Mouse (Mus musculus): ENCODE measurements at regions not wholly inside any gene's neighbourhood (a gene's known extent, or its start where the extent isn't known, plus 50 kb on each side); places are given as distances from the start of the nearest gene placed in this dataset.

- Histone ChIP-seq H3K9ac (no peak overlapping the region), H3K4me1 (peaks cover 38% of the 10 kb centered on the region), H3K9me3 (replicated peaks) (no peaks in the 10 kb centered on the region), H3K36me3 (no peaks in the 10 kb centered on the region), H3K4me3 (no peak overlapping the region), H3K27me3 (no peaks in the 10 kb centered on the region), H3K27ac (peak overlapping the region; percentile 74), H3K4me2 (replicated peaks) (no peak overlapping the region)
- 31% methylated on average over 9 of the region's 9 CpGs for WGBS
- ATAC-seq (ENCODE audit: low FRiP score) = peak; percentile 44; the same call in 1 of the 2 replicates
These were observed 130.2 kb upstream of the Serp2 start for GRCm38 (mm10) chr14:76686762-76687453.

DNA sequence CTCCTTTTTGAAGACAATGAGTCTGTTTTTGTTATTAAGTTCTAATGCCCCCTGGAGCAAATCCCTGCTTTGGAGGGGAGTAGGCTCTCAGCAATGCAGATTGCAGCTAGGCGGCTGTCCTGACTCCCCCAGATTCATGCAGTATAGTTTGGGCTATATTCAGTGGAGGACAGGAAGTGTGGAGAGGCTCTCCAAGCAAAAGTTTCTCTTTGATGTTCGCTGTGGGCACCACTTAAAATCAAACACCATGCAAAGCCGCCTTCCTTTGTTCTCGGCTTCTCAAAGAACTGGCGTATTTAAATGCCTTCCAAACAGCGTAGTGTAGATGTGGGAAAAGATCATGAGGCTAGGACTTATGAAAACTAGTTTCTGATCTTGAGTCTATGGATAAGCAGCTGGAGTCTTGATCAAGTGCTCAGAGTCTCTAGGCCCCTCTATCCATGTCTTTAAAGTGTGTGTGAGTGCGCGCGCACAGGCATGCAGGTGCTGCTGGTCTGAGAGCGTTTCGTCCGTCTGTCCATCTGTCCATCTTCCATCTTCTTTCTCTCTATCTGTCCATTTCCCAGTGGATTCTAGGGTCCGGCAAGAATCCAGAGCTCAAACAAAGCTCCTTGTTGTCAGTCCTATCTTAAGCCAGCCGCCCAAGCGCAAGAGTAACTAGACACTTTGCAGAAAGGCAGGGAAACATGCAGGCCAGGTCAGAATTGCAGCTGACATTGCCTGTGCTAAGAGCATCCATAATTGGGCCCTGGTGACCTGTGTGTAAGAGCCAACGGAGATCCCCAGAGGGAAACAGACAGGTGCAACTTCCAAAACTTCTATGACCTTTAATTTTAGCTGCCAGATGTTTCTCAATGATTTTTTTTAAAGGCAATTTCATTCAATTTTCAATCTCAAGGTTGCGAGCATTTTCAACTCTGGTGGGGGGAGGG, 129.4 kb upstream of the Serp2 start:
- H3K9ac ChIP-seq = no peak overlapping the region
- no peaks in the 10 kb centered on the region for H3K9me3 ChIP-seq (replicated peaks)
- H3K4me3 ChIP-seq = no peak overlapping the region
- 41% methylated on average over 17 of the region's 17 CpGs for WGBS
- no peaks in the 10 kb centered on the region for H3K27me3 ChIP-seq
- no peak overlapping the region for H3K4me2 ChIP-seq (replicated peaks)
- H3K36me3 ChIP-seq = no peaks in the 10 kb centered on the region
- peak overlapping the region; percentile 74 for H3K27ac ChIP-seq
- ATAC-seq (ENCODE audit: low FRiP score) = no peak
- H3K4me1 ChIP-seq = peaks cover 45% of the 10 kb centered on the region

DNA sequence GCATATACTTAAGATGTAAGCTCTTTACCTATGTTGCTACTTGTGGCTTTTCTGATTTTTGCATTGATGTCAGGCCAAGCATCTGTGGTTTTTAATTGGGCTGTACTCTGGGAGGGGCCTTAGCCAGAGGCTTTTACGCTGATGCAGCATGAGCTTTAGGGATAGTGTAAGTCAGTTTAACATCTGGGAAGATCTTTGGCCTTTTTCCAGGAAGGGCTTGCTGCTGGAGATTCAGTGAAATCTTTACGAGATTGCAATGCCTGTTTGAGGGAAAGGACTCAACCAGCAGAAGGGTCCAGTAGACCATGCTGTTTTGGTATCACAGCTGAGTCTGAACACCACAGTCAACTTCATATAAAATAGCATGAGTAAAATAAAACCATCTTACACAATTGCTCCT, 127.6 kb upstream of the Serp2 start:
- H3K9me3 ChIP-seq (replicated peaks) = no peaks in the 10 kb centered on the region
- no peak overlapping the region for H3K27ac ChIP-seq
- H3K4me2 ChIP-seq (replicated peaks) = no peak overlapping the region
- ATAC-seq (ENCODE audit: low FRiP score) = no peak
- H3K4me3 ChIP-seq = no peak overlapping the region
- H3K4me1 ChIP-seq = peaks cover 46% of the 10 kb centered on the region
- H3K27me3 ChIP-seq = no peaks in the 10 kb centered on the region
- no peaks in the 10 kb centered on the region for H3K36me3 ChIP-seq
- H3K9ac ChIP-seq = no peak overlapping the region
- 80% methylated on average over 2 of the region's 2 CpGs for WGBS

DNA sequence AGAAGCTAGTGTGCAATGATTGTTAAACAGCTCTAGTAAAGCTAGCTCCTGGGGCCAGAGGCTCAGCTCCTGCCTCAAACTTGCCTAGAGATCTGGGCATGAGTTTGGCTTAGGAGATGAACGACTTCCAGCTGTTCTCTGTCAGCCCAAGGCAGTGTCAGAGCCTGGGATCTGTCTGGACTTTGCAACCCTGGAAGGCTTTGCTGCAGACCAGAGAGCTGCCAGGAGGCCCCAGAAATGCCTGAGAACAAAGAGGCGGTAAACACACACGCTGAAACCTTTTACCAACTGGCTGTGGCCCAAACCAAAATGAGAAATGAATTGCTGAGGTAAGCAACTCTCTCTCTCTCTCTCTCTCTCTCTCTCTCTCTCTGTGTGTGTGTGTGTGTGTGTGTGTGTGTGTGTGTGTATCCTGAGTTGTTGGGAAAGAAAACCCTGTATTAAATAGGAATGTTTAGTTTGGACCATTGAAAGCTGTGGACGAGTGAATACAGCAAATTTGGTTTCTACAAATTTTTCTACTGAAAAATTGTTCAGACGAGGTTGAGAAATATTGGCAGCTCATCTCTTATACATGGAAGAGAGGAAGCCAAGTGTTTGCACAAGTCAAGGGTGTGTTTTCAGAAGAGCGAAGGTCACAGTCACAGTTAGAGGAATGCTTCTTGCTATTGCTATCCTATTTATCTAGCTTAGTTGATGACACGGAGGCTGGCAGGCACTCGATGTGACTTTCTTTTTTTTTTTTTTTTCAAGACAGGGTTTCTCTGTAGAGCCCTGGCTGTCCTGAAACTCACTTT, 125.1 kb upstream of the Serp2 start:
- Histone ChIP-seq H3K4me3 (no peak overlapping the region), H3K4me2 (replicated peaks) (no peak overlapping the region), H3K9me3 (replicated peaks) (no peaks in the 10 kb centered on the region), H3K36me3 (no peaks in the 10 kb centered on the region), H3K9ac (no peak overlapping the region), H3K4me1 (peaks cover 30% of the 10 kb centered on the region), H3K27ac (peak overlapping the region; percentile 62), H3K27me3 (no peaks in the 10 kb centered on the region)
- 53% methylated on average over 8 of the region's 8 CpGs for WGBS
- ATAC-seq (ENCODE audit: low FRiP score) = no peak

DNA sequence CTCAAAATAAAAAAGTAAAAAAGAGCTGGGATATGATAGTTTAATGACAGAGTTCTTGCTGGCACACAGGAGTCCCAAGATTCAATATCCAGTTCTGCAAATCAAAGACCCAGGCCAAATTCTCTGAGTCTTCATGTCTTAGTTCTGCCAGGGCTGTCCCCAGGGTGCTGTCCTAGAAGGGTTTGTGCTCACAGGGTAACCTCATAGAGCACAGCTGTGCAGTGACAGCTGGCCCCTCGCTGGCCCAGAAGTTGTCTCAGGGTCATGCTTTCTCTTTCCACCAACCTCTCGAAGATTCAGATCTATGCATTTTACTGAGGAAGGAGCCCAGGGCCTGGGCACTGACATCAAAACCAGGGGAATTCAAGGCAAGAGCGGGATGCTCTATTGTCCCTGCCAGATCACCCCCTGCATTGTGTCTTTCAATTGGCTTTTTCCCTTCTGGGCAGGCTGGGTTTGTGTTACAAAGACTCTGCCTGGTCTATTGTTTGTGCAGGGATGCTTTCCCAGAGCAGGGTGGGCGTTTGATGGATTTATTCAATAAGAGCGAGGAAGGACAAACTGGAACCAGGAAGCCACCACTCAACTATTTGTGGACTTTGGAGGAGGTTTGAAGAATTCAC, 121.9 kb upstream of the Serp2 start:
- H3K4me2 ChIP-seq (replicated peaks) = no peak overlapping the region
- ATAC-seq (ENCODE audit: low FRiP score) = no peak
- no peaks in the 10 kb centered on the region for H3K27me3 ChIP-seq
- 10% methylated on average over 5 of the region's 5 CpGs for WGBS
- no peak overlapping the region for H3K4me3 ChIP-seq
- H3K4me1 ChIP-seq = peaks cover 21% of the 10 kb centered on the region
- H3K9me3 ChIP-seq (replicated peaks) = no peaks in the 10 kb centered on the region
- no peak overlapping the region for H3K9ac ChIP-seq
- H3K36me3 ChIP-seq = no peaks in the 10 kb centered on the region
- H3K27ac ChIP-seq = peak overlapping the region; percentile 17; the same call in 1 of the 2 replicates

GRCm38 (mm10) chr14:76674949-76675348, 118.3 kb upstream of the Serp2 start:
- no peak overlapping the region for H3K4me3 ChIP-seq
- H3K27me3 ChIP-seq = no peaks in the 10 kb centered on the region
- ATAC-seq (ENCODE audit: low FRiP score) = no peak
- no peak overlapping the region for H3K4me2 ChIP-seq (replicated peaks)
- peaks cover 13% of the 10 kb centered on the region for H3K4me1 ChIP-seq
- H3K9ac ChIP-seq = no peak overlapping the region
- no peak overlapping the region for H3K27ac ChIP-seq
- H3K36me3 ChIP-seq = no peaks in the 10 kb centered on the region
- 20% methylated on average over 8 of the region's 8 CpGs for WGBS
- H3K9me3 ChIP-seq (replicated peaks) = no peaks in the 10 kb centered on the region

- no peak for ATAC-seq (ENCODE audit: low FRiP score)
These were observed 117.1 kb upstream of the Serp2 start for GRCm38 (mm10) chr14:76673671-76674331.

DNA sequence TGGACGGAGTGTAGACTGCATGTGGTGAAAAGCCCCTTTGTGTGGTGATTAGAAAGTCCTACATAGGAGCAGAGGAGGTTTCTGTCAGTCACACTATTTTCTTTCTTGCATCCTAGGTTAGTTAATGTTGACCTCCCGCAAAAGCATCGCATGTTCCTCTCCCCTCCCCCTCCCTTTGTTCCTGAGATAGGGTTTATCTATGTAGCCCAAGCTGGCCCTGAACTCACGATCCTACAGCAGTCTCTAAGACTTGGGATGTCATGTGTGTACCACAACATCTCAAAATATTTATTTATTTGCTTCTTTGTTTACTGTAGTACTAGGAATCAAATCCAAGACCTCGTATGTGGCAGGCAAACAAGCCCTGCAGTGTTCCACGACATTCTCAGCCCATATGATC, 116.2 kb upstream of the Serp2 start:
- Histone ChIP-seq H3K9ac (no peak overlapping the region), H3K4me2 (replicated peaks) (no peak overlapping the region), H3K27ac (no peak overlapping the region), H3K4me3 (no peak overlapping the region), H3K9me3 (replicated peaks) (no peaks in the 10 kb centered on the region), H3K27me3 (no peaks in the 10 kb centered on the region), H3K36me3 (no peaks in the 10 kb centered on the region), H3K4me1 (peaks cover 6% of the 10 kb centered on the region; the same call in 1 of the 2 replicates)
- ATAC-seq (ENCODE audit: low FRiP score) = no peak
- 53% methylated on average over 6 of the region's 6 CpGs for WGBS

More at GRCm38 (mm10) chr14:76673671-76674331, 117.1 kb upstream of the Serp2 start:
- Histone ChIP-seq H3K27ac (no peak overlapping the region), H3K27me3 (no peaks in the 10 kb centered on the region), H3K36me3 (no peaks in the 10 kb centered on the region), H3K4me1 (peaks cover 9% of the 10 kb centered on the region), H3K4me2 (replicated peaks) (no peak overlapping the region), H3K4me3 (no peak overlapping the region), H3K9ac (no peak overlapping the region), H3K9me3 (replicated peaks) (no peaks in the 10 kb centered on the region)
- 81% methylated on average over 11 of the region's 11 CpGs for WGBS

DNA sequence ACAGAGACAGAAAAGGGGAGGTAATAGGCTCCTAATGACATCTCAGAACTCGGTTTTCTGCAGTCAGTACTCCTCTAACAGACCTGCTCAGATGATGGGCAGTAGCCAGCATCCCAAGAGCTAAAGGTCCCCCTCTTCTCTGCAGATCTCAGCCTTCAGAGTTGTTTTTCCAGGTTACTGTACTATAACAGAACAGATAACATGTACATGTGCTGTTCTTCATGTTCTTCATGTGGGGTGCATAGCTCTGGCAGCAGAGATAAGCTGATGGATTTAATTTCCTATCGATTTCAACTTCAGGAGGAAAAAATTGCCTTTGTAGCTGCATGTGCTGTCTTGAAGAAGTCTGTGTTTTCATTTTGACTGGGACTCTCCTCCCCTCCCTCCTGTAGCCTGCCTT, 115.8 kb upstream of the Serp2 start:
- H3K4me2 ChIP-seq (replicated peaks) = no peak overlapping the region
- peaks cover 6% of the 10 kb centered on the region; the same call in 1 of the 2 replicates for H3K4me1 ChIP-seq
- no peak overlapping the region for H3K27ac ChIP-seq
- no peak for ATAC-seq (ENCODE audit: low FRiP score)
- no peaks in the 10 kb centered on the region for H3K27me3 ChIP-seq
- no peak overlapping the region for H3K4me3 ChIP-seq
- no peak overlapping the region for H3K9ac ChIP-seq
- no peaks in the 10 kb centered on the region for H3K9me3 ChIP-seq (replicated peaks)
- WGBS = 76% methylated on average over 2 of the region's 2 CpGs
- no peaks in the 10 kb centered on the region for H3K36me3 ChIP-seq

DNA sequence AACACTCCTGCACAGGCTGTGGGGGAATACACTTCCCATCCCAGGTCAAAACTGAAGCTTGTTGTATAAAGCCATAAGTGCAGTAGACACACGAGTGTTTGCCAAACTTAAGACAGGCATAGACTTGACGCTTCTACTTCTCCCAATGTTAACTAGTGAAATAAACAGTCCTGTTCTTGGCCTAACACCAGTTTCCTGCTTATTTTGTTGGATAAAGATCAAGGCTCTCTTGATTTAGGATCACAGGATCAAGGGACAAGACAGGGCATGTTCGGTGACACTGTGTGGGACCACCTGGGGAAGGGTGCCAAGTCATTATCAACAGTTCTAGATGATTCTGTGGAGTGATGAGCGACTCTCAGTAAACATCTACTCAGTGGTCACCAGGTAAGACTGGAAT, 114.3 kb upstream of the Serp2 start:
- H3K27me3 ChIP-seq = no peaks in the 10 kb centered on the region
- H3K27ac ChIP-seq = no peak overlapping the region
- no peaks in the 10 kb centered on the region for H3K9me3 ChIP-seq (replicated peaks)
- no peak overlapping the region for H3K4me2 ChIP-seq (replicated peaks)
- no peak overlapping the region for H3K9ac ChIP-seq
- H3K4me1 ChIP-seq = peaks cover 6% of the 10 kb centered on the region; the same call in 1 of the 2 replicates
- WGBS = 91% methylated on average over 4 of the region's 4 CpGs
- no peaks in the 10 kb centered on the region for H3K36me3 ChIP-seq
- no peak overlapping the region for H3K4me3 ChIP-seq
- no peak for ATAC-seq (ENCODE audit: low FRiP score)

- Histone ChIP-seq H3K27me3 (no peaks in the 10 kb centered on the region), H3K9ac (no peak overlapping the region), H3K4me1 (no peaks in the 10 kb centered on the region), H3K36me3 (no peaks in the 10 kb centered on the region), H3K4me2 (replicated peaks) (no peak overlapping the region), H3K9me3 (replicated peaks) (no peaks in the 10 kb centered on the region), H3K4me3 (no peak overlapping the region), H3K27ac (no peak overlapping the region)
- WGBS = 74% methylated on average over 12 of the region's 12 CpGs
- no peak for ATAC-seq (ENCODE audit: low FRiP score)
These were observed 109.2 kb upstream of the Serp2 start for GRCm38 (mm10) chr14:76665754-76666371.
